Mouse (Mus musculus): Measurements from ENCODE around the gene Lgmn. TPM values are rescaled to one million over a fixed set of nuclear protein-coding genes. Genes with fewer than 3 reads are reported as not detected.
A peak's percentile ranks its signal among the peaks of the same experiment; 100 is the strongest.

Gene Lgmn
- polyA plus RNA-seq, 1 experiment: 104 TPM

- no peak for DNase-seq (ENCODE audit: low read depth, low spot score)
Observed at GRCm38 (mm10) chr12:102361189-102362161, 78.1 kb downstream of the Lgmn start.

GRCm38 (mm10) chr12:102359390-102359789 is 80.2 kb downstream of the Lgmn start:
- WGBS: 97% methylated on average over 4 of the region's 4 CpGs
- no peak for DNase-seq (ENCODE audit: low read depth, low spot score)

More at GRCm38 (mm10) chr12:102361189-102362161, 78.1 kb downstream of the Lgmn start:
- WGBS: 91% methylated on average over 10 of the region's 10 CpGs

- 92% methylated on average over 1 of the region's 1 CpGs for WGBS
- no peak for DNase-seq (ENCODE audit: low read depth, low spot score)
Observed at GRCm38 (mm10) chr12:102356781-102357180, 82.8 kb downstream of the Lgmn start.

GRCm38 (mm10) chr12:102355784-102356183 is 83.8 kb downstream of the Lgmn start:
- DNase-seq (ENCODE audit: low read depth, low spot score): no peak

- WGBS: 79% methylated on average over 10 of the region's 10 CpGs
- DNase-seq (ENCODE audit: low read depth, low spot score): no peak
Observed at GRCm38 (mm10) chr12:102354126-102354984, 85.3 kb downstream of the Lgmn start.

GRCm38 (mm10) chr12:102350997-102351396 is 88.6 kb downstream of the Lgmn start:
- 86% methylated on average over 1 of the region's 1 CpGs for WGBS

GRCm38 (mm10) chr12:102348447-102348846 is 91.2 kb downstream of the Lgmn start:
- DNase-seq (ENCODE audit: low read depth, low spot score): no peak
- 91% methylated on average over 6 of the region's 6 CpGs for WGBS

More at GRCm38 (mm10) chr12:102350997-102351396, 88.6 kb downstream of the Lgmn start:
- DNase-seq (ENCODE audit: low read depth, low spot score): no peak

GRCm38 (mm10) chr12:102346507-102346906 is 93.1 kb downstream of the Lgmn start:
- DNase-seq (ENCODE audit: low read depth, low spot score): peak; percentile 11
- 27% methylated on average over 1 of the region's 1 CpGs for WGBS

- 81% methylated on average over 14 of the region's 14 CpGs for WGBS
- no peak for DNase-seq (ENCODE audit: low read depth, low spot score)
Observed at GRCm38 (mm10) chr12:102345031-102345815, 94.4 kb downstream of the Lgmn start.

Other genes with a start within 250 kb of the Lgmn start
- gene Rin3, start 156.8 kb downstream of the Lgmn start, polyA plus RNA-seq (2012; rRNA removed): 6.8 and 9.1 TPM in 2 replicates
- 11.4 and 14.8 TPM in 2 replicates for gene Golga5, start 29.3 kb upstream of the Lgmn start, polyA plus RNA-seq (2012; rRNA removed)
- 32.2 and 45.9 TPM in 2 replicates for gene Chga, start 115.2 kb upstream of the Lgmn start, polyA plus RNA-seq (2012; rRNA removed)